Mouse (Mus musculus) 416B (cell line): ENCODE measurements at regions not wholly inside any gene's neighbourhood (a gene's known extent, or its start where the extent isn't known, plus 50 kb on each side); places are given as distances from the start of the nearest gene placed in this dataset.
"Not testable (repeated sequence)": the region's sequence is repeated elsewhere in the genome, so short reads cannot be mapped to it uniquely, and the experiment has no call there.

Source experiments
- DNase-seq: peaks from one replicate; pipeline ENCODE4 v3.0.0; 2011; ENCODE audit warnings: low read depth

- DNase-seq, result no peak
These were observed 153.1 kb downstream of the Kif26a start for GRCm38 (mm10) chr12:112299089-112299488.

DNA sequence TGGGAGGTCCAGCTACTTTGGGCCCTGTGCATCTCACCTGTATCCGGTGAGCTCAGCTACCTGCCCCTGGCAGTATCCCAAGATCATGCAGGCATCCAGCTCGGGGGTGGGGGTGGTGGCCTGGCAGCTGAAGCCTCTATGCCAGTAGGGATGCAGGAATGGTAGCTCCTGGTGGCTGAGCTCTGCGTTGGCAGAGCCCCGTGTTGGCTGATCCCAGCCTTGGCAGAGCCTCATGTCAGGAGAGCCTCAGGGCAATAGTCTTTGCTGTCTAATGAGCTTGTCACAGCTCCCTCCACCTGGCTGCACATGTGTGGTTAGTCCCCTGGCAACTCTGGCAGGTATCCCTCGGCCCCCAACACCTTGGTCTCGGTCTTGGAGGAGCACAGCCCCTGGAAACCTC is 153.6 kb downstream of the Kif26a start:
- no peak for DNase-seq

- DNase-seq, result no peak
These were observed 154.1 kb downstream of the Kif26a start for GRCm38 (mm10) chr12:112300125-112300524.

GRCm38 (mm10) chr12:112301411-112301891 is 155.4 kb downstream of the Kif26a start:
- DNase-seq, result no peak

DNA sequence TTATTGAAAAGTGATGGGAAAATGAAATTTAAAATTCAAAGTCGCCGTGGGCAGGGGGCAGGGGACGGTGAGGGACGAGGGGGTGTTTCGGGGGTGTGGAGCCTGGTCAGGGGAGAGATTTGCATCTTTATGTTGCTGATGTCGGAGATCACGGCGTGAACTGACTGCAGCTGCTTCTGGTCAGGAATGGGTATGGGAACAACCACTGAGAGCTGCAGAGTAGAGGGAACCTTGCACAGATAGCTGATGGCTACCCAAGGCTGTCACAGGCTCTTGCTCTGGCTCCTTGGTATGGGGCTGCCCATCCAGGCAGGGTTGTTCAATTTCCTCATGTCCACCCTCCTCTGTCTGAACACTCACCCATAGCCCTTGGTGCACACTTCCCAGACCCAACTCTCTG is 155.9 kb downstream of the Kif26a start:
- DNase-seq, result no peak

GRCm38 (mm10) chr12:112306208-112306607 is 160.2 kb downstream of the Kif26a start:
- no peak for DNase-seq

GRCm38 (mm10) chr12:112308016-112308415 is 162.0 kb downstream of the Kif26a start:
- peak; percentile 13 for DNase-seq

GRCm38 (mm10) chr12:112309096-112309495 is 163.1 kb downstream of the Kif26a start:
- DNase-seq, result not testable (repeated sequence)

- peak; percentile 24 for DNase-seq
These were observed 163.8 kb downstream of the Kif26a start for GRCm38 (mm10) chr12:112309781-112310180.

- no peak for DNase-seq
These were observed 164.7 kb downstream of the Kif26a start for GRCm38 (mm10) chr12:112310661-112311060.

- no peak for DNase-seq
These were observed 168.8 kb downstream of the Kif26a start for GRCm38 (mm10) chr12:112314781-112315180.

- no peak for DNase-seq
These were observed 171.2 kb downstream of the Kif26a start for GRCm38 (mm10) chr12:112317191-112317590.

GRCm38 (mm10) chr12:112318461-112318860 is 170.8 kb upstream of the A530016L24Rik start:
- DNase-seq, result no peak

DNA sequence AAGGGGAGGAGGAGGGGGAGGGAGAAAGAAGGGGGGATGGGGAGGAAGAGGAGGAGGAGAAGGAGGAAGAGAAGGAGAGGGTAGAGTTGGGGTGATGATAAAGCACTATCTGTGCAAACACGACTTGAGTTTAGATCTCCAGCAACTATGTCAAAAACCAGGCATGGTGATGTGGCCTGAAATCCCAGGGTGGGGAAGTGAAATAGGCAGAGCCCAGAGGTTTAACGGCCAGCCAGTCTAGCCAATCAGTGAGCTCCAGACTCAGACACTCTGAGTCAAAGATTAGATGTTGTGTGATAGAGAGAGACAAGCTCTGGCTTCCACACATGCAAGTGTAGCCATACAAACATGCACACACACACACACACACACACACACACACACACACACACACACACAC is 167.1 kb upstream of the A530016L24Rik start:
- DNase-seq, result no peak

- no peak for DNase-seq
These were observed 161.8 kb upstream of the A530016L24Rik start for GRCm38 (mm10) chr12:112327411-112327810.

DNA sequence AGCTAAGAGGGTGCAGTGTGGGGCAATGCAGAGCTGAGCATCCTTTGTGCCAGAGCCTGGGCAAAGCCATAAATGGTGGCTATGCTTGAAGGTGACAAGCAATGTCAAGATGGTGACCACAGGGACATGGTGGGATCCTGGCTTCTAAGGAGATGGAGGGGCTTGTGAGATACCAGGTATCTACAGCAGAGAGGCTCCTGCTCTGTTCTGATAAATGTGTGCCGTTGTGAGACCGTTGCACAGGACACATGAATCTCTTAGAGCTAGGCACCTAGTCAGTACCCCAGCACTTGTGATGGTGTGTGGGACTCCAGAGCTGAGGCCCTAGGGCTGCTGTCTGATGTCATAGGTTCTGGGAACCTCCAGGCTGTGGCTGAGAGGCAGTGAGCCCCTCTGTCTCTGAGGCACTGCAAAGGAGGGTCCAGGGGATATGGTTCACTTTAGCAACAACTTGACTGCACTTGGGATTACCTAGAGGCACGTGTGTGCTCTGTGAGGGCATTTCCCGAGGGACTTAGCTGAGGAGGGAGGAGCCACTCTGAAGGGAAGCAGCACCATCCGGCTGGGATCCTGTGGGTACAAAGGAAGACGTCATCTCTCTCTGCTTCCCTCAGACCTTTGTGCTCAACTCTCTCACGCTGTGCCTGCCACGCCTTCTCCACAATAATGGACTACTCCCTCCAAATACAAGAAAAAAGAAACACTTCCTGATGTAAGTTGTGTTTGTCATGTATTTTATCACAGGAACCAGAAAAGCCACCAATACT is 160.3 kb upstream of the A530016L24Rik start:
- DNase-seq, result no peak

DNA sequence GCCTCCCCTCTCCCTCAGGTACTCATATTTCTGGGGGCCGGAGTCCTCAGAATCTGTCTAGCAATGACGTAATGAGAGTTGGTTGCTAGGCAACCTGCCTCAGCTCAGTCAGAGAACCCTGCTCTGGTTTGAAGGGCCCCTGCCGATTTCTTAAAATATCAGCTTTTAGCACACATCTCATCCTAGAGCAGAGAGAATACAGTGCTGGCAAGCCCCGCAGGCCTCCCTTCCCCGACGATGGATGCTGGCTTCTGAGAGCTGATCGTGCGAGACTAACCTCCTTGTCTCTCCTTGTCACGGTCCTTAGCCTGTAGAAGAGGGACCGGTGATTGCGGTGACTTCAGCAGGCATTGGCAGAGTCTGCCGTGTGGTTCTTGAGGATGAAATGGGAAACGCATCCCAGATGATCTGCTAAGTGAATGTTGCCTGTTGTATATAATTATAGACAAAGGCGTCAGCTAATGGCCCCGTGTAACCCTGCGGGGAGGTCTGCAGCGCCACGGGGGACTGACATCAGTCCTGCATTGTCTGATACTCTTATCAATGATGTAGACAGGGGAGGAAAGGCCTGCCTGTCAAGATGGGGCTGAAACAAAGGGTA is 159.4 kb upstream of the A530016L24Rik start:
- no peak for DNase-seq

DNA sequence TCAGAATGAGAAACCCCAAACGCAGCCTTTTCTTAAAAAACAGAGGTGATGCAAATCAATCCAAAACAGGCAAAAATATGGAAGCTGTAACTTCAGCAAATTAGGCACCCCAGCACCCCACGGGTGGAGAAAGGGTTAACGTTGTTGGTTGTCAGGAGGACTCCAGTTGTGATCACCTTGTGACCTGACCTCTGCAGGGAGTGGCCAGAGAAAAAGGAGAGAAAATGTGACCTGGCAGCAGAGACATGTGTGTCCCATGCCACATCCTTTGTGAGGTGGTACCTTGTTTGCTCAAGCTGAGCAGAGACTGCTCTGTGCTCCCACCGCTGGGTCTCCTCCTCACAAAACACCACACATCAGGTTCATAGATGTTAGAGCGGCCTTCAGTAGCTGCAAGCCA is 158.7 kb upstream of the A530016L24Rik start:
- no peak for DNase-seq

DNA sequence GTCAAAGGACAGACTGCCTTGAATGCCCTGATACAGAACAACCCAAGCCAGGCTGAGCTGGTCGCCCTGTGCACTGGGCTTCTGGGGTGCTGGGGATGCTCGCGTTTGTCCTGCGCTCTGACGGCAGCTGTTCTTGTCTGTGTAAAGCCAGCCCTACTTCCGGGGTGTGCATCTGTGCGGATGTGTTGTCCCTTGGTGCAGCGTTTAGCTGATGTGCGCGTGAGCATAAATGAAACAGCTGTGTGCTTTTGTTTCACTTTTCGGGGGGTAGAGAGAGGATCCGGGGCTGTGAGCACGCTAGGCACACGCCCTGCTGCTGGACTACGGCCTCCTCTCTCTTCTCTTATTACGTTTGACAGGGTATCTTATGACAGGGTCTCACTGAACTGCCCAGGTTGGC is 158.2 kb upstream of the A530016L24Rik start:
- DNase-seq, result no peak

DNA sequence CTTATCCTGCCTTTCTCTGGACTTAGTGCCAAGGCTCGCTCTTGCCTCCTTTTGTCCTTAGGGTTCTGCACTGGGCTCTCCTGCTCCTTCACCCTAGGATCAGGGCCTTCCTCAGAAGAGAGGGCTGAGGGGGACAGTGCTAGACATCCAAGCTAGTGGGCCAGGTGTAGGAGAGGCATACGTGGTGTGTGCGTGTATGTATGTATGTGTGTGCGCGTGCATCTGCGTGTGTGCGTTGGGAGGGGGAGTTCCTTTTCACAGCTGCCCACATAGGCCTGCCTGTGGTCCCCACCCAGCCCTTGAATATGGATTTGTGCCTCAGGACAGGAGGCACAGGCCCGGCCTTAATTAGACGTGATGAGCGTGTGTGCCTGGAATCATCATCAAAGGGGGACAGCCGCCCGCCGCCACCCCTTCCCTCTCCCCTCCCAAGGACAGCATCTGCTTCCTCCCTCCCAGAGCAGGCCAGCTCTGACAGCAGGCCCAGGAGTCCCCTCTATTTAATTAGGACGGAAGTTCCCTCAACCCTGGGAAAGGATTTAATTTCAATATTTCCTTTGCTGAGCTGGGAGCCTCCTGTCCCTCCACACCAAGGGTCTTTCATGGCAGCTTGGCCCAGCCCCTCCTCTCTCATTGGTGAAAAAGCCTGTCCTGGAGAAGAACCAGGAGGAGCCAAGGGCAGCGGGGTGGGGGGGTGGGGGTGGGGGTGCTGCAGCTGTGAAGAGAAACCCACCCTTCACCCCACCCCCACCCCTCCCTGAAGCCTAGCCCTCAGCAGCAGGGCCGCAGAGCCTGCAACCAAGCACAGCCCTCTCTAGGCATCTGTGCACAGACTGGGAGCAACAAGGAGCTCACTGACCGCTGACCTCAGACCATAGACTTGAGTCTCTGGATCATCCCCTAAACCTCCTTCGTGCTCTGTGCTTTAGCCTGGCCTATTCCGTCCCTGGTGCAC is 155.8 kb upstream of the A530016L24Rik start:
- DNase-seq, result no peak

DNA sequence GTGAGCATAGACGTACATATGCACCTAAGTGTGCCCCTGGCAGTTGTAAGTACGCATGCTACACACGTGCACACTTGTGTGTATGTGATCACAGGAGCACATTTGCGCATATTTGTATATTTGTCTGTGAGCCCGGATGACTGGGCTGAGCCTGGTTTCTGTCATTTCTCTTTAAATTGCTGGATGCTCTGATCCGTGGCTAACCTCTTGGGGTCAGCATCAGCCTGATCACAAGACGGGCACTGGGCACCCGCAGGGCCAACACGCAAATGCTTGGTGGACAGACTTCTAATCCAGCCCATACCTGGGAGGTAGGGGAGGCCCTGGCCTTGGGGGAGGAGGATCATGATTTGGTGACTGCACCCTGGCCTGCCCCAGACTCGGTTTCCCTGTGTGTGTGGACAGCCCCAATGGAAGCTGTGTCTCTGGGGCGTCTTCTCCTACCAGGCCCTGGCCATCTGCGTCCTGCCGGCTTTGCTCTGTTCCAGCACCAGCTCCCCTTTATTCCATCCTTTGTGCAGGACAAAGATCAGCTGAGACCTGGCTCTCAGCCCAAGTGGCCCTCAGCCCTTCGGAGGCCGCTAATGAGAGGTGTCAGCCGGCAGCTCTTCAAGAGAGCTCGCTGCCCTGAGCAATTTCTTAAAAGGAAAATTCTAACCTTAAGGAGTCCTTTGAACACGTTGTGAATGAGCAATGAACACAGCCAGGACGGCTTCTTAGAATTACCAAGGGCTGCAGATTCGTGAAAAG is 155.0 kb upstream of the A530016L24Rik start:
- DNase-seq, result no peak

GRCm38 (mm10) chr12:112335641-112336040 is 153.6 kb upstream of the A530016L24Rik start:
- no peak for DNase-seq
